Mouse (Mus musculus) left cerebral cortex, adult 11 months (tissue): Measurements from ENCODE around the gene Cpt1c.

ENCODE experiments used
- DNase-seq: peaks from one replicate; pipeline ENCODE4 v3.0.0; 2022; ENCODE audit warnings: low spot score

Gene Cpt1c

GRCm38 (mm10) chr7:44916881-44917280, 57.8 kb downstream of the Cpt1c start:
- no peak for DNase-seq

DNA sequence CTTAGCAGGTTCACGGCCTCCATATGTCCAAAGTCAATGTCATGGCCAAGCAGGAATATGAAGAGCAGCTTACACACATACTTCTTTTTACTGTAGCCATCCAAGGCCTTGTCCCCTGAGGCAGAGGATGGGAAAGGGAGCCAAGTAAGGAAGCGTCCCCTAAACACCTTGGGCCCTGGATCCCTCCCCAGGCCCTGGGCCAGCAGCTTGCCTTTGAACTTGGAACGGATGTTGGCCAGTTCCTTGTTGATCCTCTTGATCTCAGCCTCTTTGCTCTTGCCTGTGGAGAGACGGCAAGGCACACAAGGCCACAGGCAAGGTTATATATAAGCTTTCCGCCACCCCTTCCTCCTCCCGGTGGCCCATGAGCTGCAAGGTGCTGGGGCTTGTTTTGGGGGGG, 58.5 kb downstream of the Cpt1c start:
- no peak for DNase-seq

DNA sequence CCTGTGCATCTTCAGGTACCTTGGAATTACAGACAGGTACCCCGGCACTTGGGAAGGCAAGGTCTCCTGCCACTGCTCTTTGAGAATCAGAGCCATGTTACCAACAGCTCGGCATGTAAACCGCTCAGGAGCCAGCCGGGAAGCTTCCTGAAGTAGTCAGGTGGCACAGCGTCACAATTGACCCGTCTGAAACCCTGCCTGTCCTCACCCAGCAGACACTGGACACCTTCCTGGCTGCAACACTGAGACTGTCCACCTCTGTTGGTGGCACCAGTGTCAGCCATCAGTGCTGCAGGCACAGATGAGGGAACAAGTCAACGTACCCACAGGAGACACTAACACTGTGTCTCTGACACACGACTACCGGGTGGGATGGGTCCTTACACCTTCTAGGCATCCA, 59.3 kb downstream of the Cpt1c start:
- DNase-seq = no peak

- DNase-seq = no peak
These were observed 60.3 kb downstream of the Cpt1c start for GRCm38 (mm10) chr7:44914396-44914795.
